Mouse (Mus musculus): ENCODE results near the gene Atp13a1. TPM values are rescaled to one million over a fixed set of nuclear protein-coding genes. Genes with fewer than 3 reads are reported as not detected.

Atp13a1 gene
- total RNA-seq (2022): 1 to 10 TPM; 6.7 to 9.7 (median 8.8) TPM

- peak; percentile 63 to 76 for DNase-seq (ENCODE audit: low spot score in 2 of 2)
Observed at GRCm38 (mm10) chr8:69790773-69791367, at the start of gene Atp13a1, which contains the start of gene Zfp866. Atp13a1 (plus strand) TSS chr8:69791163. Zfp866 (minus strand) TSS chr8:69791178.

- DNase-seq (ENCODE audit: low spot score in 2 of 2): no peak
Observed at GRCm38 (mm10) chr8:69741231-69741630, 49.7 kb upstream of the Atp13a1 start.

GRCm38 (mm10) chr8:69749544-69750454 is 41.2 kb upstream of the Atp13a1 start, which contains the start of gene Zfp963:
Zfp963 (minus strand) TSS chr8:69749970.
- DNase-seq (ENCODE audit: low spot score in 2 of 2): peak; percentile 93

GRCm38 (mm10) chr8:69752437-69752836 is 38.5 kb upstream of the Atp13a1 start:
- no peak for DNase-seq (ENCODE audit: low spot score in 2 of 2)

GRCm38 (mm10) chr8:69758316-69758715 is 32.6 kb upstream of the Atp13a1 start:
- DNase-seq (ENCODE audit: low spot score in 2 of 2): no peak

GRCm38 (mm10) chr8:69761814-69762445 is 29.0 kb upstream of the Atp13a1 start:
- DNase-seq (ENCODE audit: low spot score in 2 of 2): no peak

- no peak for DNase-seq (ENCODE audit: low spot score in 2 of 2)
Observed at GRCm38 (mm10) chr8:69771221-69771620, 19.7 kb upstream of the Atp13a1 start.

GRCm38 (mm10) chr8:69772106-69772505 is 18.9 kb upstream of the Atp13a1 start:
- no peak for DNase-seq (ENCODE audit: low spot score in 2 of 2)

- peak; percentile 75 to 84 for DNase-seq (ENCODE audit: low spot score in 2 of 2)
Observed at GRCm38 (mm10) chr8:69774503-69775148, 16.3 kb upstream of the Atp13a1 start, which contains the start of gene Gm20422. Gm20422 (minus strand) TSS chr8:69774886.

- no peak for DNase-seq (ENCODE audit: low spot score in 2 of 2)
Observed at GRCm38 (mm10) chr8:69775149-69775534, 15.8 kb upstream of the Atp13a1 start.

- no peak for DNase-seq (ENCODE audit: low spot score in 2 of 2)
Observed at GRCm38 (mm10) chr8:69777111-69777510, 13.9 kb upstream of the Atp13a1 start.

- DNase-seq (ENCODE audit: low spot score in 2 of 2): no peak
Observed at GRCm38 (mm10) chr8:69789105-69789504, 1.9 kb upstream of the Atp13a1 start.

GRCm38 (mm10) chr8:69789731-69790130 is 1.2 kb upstream of the Atp13a1 start:
- no peak for DNase-seq (ENCODE audit: low spot score in 2 of 2)

GRCm38 (mm10) chr8:69790364-69790763 is 599 bp upstream of the Atp13a1 start:
- DNase-seq (ENCODE audit: low spot score in 2 of 2): no peak

- peak in 1 of 2 experiments; percentile 9 for DNase-seq (ENCODE audit: low spot score in 2 of 2)
Observed at GRCm38 (mm10) chr8:69791415-69792068, 579 bp downstream of the Atp13a1 start.

GRCm38 (mm10) chr8:69793666-69794065 is 2.7 kb downstream of the Atp13a1 start:
- DNase-seq (ENCODE audit: low spot score in 2 of 2): no peak

- DNase-seq (ENCODE audit: low spot score in 2 of 2): no peak
Observed at GRCm38 (mm10) chr8:69794096-69794495, 3.1 kb downstream of the Atp13a1 start.

- DNase-seq (ENCODE audit: low spot score in 2 of 2): no peak
Observed at GRCm38 (mm10) chr8:69794901-69795300, 3.9 kb downstream of the Atp13a1 start.

GRCm38 (mm10) chr8:69796721-69797345 is 5.9 kb downstream of the Atp13a1 start:
- no peak for DNase-seq (ENCODE audit: low spot score in 2 of 2)

- DNase-seq (ENCODE audit: low spot score in 2 of 2): no peak
Observed at GRCm38 (mm10) chr8:69797661-69798060, 6.7 kb downstream of the Atp13a1 start.

Data from gastrocnemius, adult 8-10 months (tissue).